Mouse (Mus musculus) CD4-positive, CD25-positive, alpha-beta regulatory T cell, adult 4 months (primary cell): ENCODE measurements at regions not wholly inside any gene's neighbourhood (a gene's known extent, or its start where the extent isn't known, plus 50 kb on each side); places are given as distances from the start of the nearest gene placed in this dataset.

Experiments
- ATAC-seq: one replicate; pipeline ENCODE4 v1.8.0; 2017

DNA sequence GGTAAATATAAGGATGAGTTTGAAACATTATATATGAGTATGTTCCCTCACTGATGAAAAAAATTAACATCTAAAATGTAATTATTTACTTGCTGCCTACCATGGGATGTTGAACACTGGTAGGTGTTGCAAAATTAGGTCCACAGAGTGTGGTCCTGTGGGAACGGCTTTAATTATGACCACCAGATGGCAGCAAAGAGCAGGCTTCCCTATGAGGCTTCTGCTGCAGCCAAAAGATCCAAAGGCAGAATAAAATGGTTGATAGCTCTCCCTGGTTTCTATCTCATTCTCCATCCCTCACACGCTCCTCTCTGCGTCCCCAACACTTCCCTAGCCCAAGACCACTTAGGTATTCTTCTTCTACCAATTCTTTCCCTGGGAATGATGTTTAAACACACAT lies 54.6 kb upstream of the Cit start:
- peak; percentile 37 for ATAC-seq
